Mouse (Mus musculus): ENCODE data around the gene 1810049J17Rik.

The 1810049J17Rik gene

GRCm38 (mm10) chr15:12307114-12307513, 14.6 kb downstream of the 1810049J17Rik start:
- DNase-seq (ENCODE audit: low spot score), result no peak

- no peak for DNase-seq (ENCODE audit: low spot score)
Observed at GRCm38 (mm10) chr15:12306188-12307071, 15.3 kb downstream of the 1810049J17Rik start.

- DNase-seq (ENCODE audit: low spot score), result no peak
Observed at GRCm38 (mm10) chr15:12301771-12302170, 19.9 kb downstream of the 1810049J17Rik start.

GRCm38 (mm10) chr15:12298231-12298737, 23.4 kb downstream of the 1810049J17Rik start:
- no peak for DNase-seq (ENCODE audit: low spot score)

- DNase-seq (ENCODE audit: low spot score), result no peak
Observed at GRCm38 (mm10) chr15:12296228-12296627, 25.5 kb downstream of the 1810049J17Rik start.

GRCm38 (mm10) chr15:12291757-12292156, 29.9 kb downstream of the 1810049J17Rik start:
- DNase-seq (ENCODE audit: low spot score), result no peak

GRCm38 (mm10) chr15:12290330-12290729, 31.4 kb downstream of the 1810049J17Rik start:
- no peak for DNase-seq (ENCODE audit: low spot score)

- DNase-seq (ENCODE audit: low spot score), result no peak
Observed at GRCm38 (mm10) chr15:12285535-12285809, 36.2 kb downstream of the 1810049J17Rik start.

- DNase-seq (ENCODE audit: low spot score), result no peak
Observed at GRCm38 (mm10) chr15:12284794-12285534, 36.7 kb downstream of the 1810049J17Rik start.

- DNase-seq (ENCODE audit: low spot score), result no peak
Observed at GRCm38 (mm10) chr15:12279816-12280215, 41.9 kb downstream of the 1810049J17Rik start.

GRCm38 (mm10) chr15:12275091-12275623, 46.5 kb downstream of the 1810049J17Rik start:
- no peak for DNase-seq (ENCODE audit: low spot score)

- no peak for DNase-seq (ENCODE audit: low spot score)
Observed at GRCm38 (mm10) chr15:12274053-12274769, 47.5 kb downstream of the 1810049J17Rik start.

- no peak for DNase-seq (ENCODE audit: low spot score)
Observed at GRCm38 (mm10) chr15:12273325-12274052, 48.2 kb downstream of the 1810049J17Rik start.
